Mouse (Mus musculus) gastrocnemius, postnatal 25 days (tissue): ENCODE measurements around the gene Vps53. TPM values are rescaled to one million over a fixed set of nuclear protein-coding genes. Genes with fewer than 3 reads are reported as not detected.
"Not testable (repeated sequence)": the region's sequence is repeated elsewhere in the genome, so short reads cannot be mapped to it uniquely, and the experiment has no call there.

Experiments used
- DNase-seq: peaks from one replicate; pipeline ENCODE4 v3.0.0; 2022
- total RNA-seq, 2 experiments: library from RNA; stranded (reverse); gene quantifications; 1 replicate in 1 of 2; 2 replicates in 1 of 2; pipeline ENCODE4 v1.2.3; 2021

Gene Vps53
- total RNA-seq, 2 experiments from 2014 or later = 19.9 to 22.6 TPM

- DNase-seq = no peak
Measured at GRCm38 (mm10) chr11:76015251-76015650, 164.2 kb downstream of the Vps53 start.

GRCm38 (mm10) chr11:76010838-76011624, 168.4 kb downstream of the Vps53 start:
- DNase-seq = no peak

- DNase-seq = no peak
Measured at GRCm38 (mm10) chr11:76009101-76009500, 170.3 kb downstream of the Vps53 start.

GRCm38 (mm10) chr11:76008162-76008561, 171.3 kb downstream of the Vps53 start:
- DNase-seq = no peak

- DNase-seq = not testable (repeated sequence)
Measured at GRCm38 (mm10) chr11:76004276-76004675, 175.2 kb downstream of the Vps53 start.

GRCm38 (mm10) chr11:76001237-76001878, 178.1 kb downstream of the Vps53 start:
- no peak for DNase-seq

- DNase-seq = no peak
Measured at GRCm38 (mm10) chr11:76000701-76001100, 178.7 kb downstream of the Vps53 start.

GRCm38 (mm10) chr11:75999440-76000155, 179.8 kb downstream of the Vps53 start, which contains the start of gene 1700016K19Rik:
1700016K19Rik (plus strand) TSS chr11:75999912.
- DNase-seq = peak; percentile 48

Other genes starting within 250 kb of the Vps53 start
- gene Rph3al, start 241.2 kb downstream of the Vps53 start, total RNA-seq = 1 to 10 TPM; 8.2 to 8.6 TPM
- gene 1700016K19Rik, start 179.7 kb downstream of the Vps53 start, total RNA-seq = not detected
- 10 to 100 TPM; 22.5 to 34.6 TPM for gene Rflnb, start 151.9 kb downstream of the Vps53 start, total RNA-seq
- 1 to 10 TPM; 1.6 to 2.8 TPM for gene Fam57a, start within 50 bp of the Vps53 start, total RNA-seq
- gene Dbil5, start 38.0 kb upstream of the Vps53 start, total RNA-seq = under 1 TPM in 1 of 2 experiments, not detected in 1; 0.51 TPM
- gene Gemin4, start 38.0 kb upstream of the Vps53 start, total RNA-seq = 1 to 10 TPM; 1.4 to 1.5 TPM
- 10 to 100 TPM; 11.9 to 13.7 TPM for gene Mrm3, start 64.1 kb upstream of the Vps53 start, total RNA-seq
- 10 to 100 TPM; 19.7 to 20.4 TPM for gene Glod4, start 64.1 kb upstream of the Vps53 start, total RNA-seq
- 10 to 100 TPM; 25.6 to 32.0 TPM for gene Nxn, start 219.5 kb upstream of the Vps53 start, total RNA-seq
- 10 to 100 TPM; 40.4 to 40.8 TPM for gene Timm22, start 227.3 kb upstream of the Vps53 start, total RNA-seq